Mouse (Mus musculus): ENCODE measurements around the gene Nfkb2.

- no peak for TF ChIP-seq CTCF (IDR thresholded peaks at IDR 0.05; ENCODE audit: control insufficient read depth, insufficient read depth, insufficient read length)
- TF ChIP-seq MAX (IDR thresholded peaks at IDR 0.05): no peak
- TF ChIP-seq MYOD1 (IDR thresholded peaks at IDR 0.05; ENCODE audit: control insufficient read depth, insufficient read length, low read depth): no peak
- no peak for TF ChIP-seq USF1 (IDR thresholded peaks at IDR 0.05; ENCODE audit: low read depth)
- TF ChIP-seq MYOG (IDR thresholded peaks at IDR 0.05; ENCODE audit: control insufficient read depth, extremely low read depth, insufficient read length): no peak
- TF ChIP-seq CEBPB (IDR thresholded peaks at IDR 0.05; ENCODE audit: low read depth): no peak
- no peak for TF ChIP-seq FOSL1 (IDR thresholded peaks at IDR 0.05; ENCODE audit: insufficient read depth, low read length, poor library complexity, severe bottlenecking)
Measured at GRCm38 (mm10) chr19:46316846-46317545, 12.9 kb downstream of the Nfkb2 start.
